Mouse (Mus musculus) bone marrow, adult 2 months (tissue): ENCODE results near the gene Ldb2.

Experiments used
- CTCF ChIP-seq: fragments of 200-500 bp; IDR thresholded peaks from 2 replicates; pipeline ENCODE4 v1.5.1; 2011; ENCODE audit warnings: low read length, control low read depth; ENCODE audit not compliant: control insufficient read depth, insufficient read depth
- POLR2A ChIP-seq: fragments of 200-500 bp; IDR thresholded peaks from 2 replicates; pipeline ENCODE4 v1.6.1; 2011; ENCODE audit warnings: low read depth, mild to moderate bottlenecking, control low read depth, low read length, borderline replicate concordance; ENCODE audit not compliant: control insufficient read depth

DNA sequence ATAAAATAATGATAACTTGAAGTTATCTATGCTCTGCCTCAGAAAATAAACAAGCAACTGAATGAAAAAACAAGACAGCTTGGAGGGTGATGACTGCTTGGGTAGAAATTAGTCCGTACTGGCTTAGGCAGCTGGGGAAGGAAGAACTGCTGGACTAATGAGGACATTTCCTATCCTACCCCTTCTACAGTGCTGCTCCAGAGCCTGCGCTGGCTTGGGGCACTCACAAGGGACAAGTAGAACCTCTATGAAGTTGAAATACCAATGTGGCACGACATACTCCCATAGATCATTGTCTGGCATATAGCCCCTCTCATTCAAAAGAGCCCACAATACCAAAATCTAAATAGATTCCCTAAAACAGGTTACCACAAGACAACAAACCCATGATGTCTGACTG, 131.6 kb downstream of the Ldb2 start:
- TF ChIP-seq POLR2A (no peak), CTCF (no peak)
